Mouse (Mus musculus) ES-CJ7 (cell line): Measurements from ENCODE around the gene Vopp1.
"Not testable (repeated sequence)": the region's sequence is repeated elsewhere in the genome, so short reads cannot be mapped to it uniquely, and the experiment has no call there.

Experiments used
- DNase-seq: peaks from one replicate; pipeline ENCODE4 v3.0.0; 2011; ENCODE audit warnings: low read depth, low spot score

Vopp1 gene

DNA sequence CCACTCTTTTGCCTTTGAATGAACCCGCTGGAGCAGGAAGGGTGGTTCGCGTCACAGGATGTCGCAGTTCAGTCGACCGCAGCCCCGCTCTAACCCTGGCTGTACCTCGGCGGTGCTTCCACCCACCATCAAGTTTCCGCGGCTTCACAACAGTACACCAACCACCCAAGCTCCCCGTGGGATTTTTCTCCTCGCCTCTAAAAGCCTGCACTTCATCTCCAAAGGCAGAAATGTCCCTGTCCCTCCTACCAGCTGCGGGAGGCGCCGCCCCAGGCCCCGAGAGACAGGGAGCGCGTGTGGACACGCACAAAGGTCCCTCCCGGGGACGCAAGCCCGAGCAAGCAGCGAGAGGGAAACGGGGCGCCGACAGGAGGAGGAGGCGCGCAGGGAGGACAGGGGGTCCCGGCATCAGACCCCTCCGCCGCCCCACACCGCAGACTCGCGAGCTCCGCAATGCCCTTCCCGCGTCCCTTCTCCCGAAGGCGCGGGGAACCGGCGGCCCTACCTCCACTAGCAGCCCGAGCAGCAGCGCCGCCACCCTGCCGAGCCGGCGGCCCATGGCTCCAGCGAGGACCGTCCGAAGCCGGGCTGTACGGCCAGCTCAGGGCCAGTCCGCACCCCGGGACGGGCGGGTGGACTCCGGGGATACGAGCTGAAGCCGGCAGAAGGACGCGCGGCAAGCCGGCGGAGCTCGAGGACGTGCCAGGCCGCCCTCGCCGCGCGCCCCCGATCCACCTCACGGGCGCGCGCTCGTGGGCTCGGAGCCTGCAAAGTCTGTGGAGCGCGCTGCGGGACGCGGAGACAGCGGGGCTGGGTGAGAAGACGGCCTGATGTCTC lies at the start of gene Vopp1:
Gene Vopp1, minus strand, starts transcription at position 738 of the 837 bp plus-strand sequence.
- peak; percentile 41 for DNase-seq

DNA sequence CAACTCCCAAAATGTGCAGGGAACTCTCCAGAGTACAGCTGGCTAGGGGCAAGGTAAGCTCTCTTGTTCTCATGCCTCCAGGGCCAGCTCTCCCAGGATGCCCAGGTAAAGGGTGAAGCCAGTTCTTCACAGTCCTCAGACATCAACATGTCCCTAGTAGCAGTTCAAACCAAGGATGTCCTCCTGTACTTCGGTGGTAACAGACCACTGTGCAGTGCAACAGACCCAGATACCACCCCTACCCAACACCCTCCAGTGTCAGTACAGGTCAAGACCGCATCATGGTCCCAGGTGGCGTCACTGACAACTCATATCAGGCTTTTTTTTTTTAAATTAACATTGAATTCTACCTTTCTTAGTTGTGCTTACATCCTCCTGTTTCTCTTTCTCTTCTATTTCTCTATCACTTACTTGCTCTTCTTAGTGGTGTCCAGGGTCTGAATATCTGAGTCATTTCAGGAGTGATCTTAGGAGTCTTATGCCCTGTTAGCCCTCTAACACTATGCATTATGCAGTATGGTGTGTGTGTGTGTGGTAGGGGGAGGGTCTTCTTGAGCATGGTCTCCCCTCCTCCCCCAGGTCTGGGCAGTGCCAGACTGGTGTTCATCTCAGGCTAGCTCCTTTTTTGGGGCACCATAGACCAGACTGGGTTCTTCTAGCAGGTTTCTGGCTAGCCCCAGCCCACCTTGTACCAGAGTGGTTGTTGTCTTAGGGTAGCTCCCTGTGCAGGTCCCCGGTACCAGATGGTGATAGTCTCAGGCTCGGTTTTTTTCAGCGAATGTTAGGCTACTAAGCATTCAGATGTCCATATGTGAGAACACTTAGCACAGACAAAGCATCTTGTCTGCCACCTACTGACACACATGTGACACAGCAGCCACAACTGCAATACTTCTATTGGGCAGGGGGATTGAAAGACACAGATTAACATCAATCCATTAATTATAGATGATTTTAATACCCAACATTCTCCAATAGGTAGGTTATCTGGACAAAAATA lies 34.4 kb upstream of the Vopp1 start:
- peak; percentile 58 for DNase-seq

- not testable (repeated sequence) for DNase-seq
Measured at GRCm38 (mm10) chr6:57851177-57851576, 26.2 kb upstream of the Vopp1 start.

DNA sequence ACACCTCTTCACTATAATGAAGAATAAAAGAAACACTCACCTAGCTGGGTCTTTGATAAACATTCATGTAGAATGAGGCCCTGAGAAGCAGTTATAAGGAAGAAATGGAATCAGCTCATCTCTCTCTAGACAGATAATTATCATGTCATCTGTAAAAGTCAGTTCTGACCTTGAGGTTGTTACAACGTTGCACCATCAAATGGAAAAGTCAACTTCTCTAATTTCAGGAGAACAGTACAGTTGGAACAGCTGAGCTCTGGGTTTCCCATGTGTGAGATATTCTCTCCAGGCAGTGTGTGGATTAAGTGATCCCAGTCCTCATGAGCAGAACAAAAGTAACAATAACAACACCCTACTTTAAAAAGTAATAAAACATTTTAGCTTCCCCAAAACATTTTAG lies 25.3 kb upstream of the Vopp1 start, which contains the start of gene Vmn1r21:
Gene Vmn1r21, minus strand, starts transcription at position 58 of the 400 bp plus-strand sequence.
- no peak for DNase-seq

- DNase-seq, result no peak
Measured at GRCm38 (mm10) chr6:57839693-57840408, 14.9 kb upstream of the Vopp1 start.

DNA sequence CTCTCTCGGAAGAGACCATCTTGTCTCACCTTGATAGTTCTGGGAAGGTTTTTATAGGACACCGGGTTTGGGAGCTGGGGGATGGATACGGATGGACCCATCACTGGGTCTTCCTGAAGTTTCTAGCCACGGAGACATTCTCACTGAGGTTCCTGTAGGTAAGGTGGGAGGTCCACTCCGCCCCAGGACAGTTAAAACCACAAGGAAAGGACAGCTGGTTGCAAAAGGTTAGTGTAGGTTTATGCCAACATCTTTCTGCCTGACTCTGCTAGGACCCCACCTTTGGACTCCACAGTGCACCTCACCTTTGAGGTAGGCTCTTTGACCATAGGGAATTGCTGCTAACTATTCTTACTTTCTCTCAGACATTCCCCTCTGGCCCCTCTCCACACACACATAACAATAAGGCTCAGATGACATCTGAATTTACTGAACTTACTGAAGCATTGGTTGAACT lies 328 bp upstream of the Vopp1 start:
- DNase-seq, result no peak

DNA sequence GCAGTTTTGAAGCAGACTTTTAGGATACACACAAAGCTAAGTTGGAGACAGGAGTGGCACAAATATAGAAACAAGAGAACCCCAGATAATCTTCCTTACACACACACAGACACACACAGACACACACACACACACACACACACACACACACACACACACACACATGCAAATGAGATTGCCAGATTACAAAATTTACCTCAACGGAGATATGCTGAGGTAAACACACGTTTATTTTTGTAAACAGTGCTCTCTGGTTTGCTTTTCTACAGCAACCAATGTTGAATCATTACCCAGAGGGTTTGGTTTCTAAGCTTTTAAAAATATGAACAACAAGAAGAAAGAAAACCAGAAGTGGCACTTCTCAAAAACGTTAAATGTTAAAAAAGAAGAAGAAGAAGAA lies 1.5 kb downstream of the Vopp1 start:
- DNase-seq, result no peak

GRCm38 (mm10) chr6:57822648-57823410 lies 2.1 kb downstream of the Vopp1 start:
- no peak for DNase-seq

GRCm38 (mm10) chr6:57814436-57814940 lies 10.5 kb downstream of the Vopp1 start:
- no peak for DNase-seq

GRCm38 (mm10) chr6:57811748-57812730 lies 12.9 kb downstream of the Vopp1 start:
- no peak for DNase-seq

- no peak for DNase-seq
Measured at GRCm38 (mm10) chr6:57805218-57806069, 19.5 kb downstream of the Vopp1 start.

DNA sequence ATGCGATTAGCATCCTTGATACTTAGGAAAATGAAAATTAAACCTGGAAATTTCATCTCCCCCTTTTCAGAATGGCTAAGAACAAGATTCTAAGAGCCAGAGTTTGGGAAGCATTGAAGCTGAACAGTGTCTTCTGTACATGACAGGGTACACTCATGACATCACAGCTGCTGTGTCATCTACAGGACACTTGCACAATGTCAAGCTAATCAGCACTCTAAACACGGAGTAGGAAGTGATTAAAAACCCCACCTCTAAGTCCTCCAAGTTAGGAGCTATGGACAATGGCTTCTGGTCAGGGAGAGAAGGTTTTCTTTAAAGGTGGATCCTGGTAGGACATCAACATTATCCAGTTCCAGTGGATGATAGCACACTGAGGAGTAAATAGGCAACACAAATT lies 21.8 kb downstream of the Vopp1 start:
- no peak for DNase-seq

DNA sequence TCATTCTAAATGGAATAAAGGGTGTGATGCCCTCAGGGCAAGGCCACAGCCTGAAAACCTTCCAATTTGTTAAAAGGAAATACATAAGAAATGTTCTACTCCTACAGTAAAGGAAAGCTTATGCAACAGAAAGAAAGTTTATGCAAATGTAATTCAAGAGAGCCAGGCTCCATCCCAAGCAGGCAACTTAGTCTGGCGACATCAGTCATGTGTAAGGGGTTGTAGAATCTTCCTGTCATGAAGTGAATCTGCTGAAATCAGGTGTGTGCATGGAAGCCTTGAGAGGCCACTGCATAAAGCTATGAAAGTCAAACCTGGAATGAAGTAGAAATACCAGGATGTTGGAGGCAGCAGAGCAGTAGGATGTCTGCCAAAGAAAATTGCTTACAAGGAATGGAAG lies 26.0 kb downstream of the Vopp1 start:
- DNase-seq, result no peak

DNA sequence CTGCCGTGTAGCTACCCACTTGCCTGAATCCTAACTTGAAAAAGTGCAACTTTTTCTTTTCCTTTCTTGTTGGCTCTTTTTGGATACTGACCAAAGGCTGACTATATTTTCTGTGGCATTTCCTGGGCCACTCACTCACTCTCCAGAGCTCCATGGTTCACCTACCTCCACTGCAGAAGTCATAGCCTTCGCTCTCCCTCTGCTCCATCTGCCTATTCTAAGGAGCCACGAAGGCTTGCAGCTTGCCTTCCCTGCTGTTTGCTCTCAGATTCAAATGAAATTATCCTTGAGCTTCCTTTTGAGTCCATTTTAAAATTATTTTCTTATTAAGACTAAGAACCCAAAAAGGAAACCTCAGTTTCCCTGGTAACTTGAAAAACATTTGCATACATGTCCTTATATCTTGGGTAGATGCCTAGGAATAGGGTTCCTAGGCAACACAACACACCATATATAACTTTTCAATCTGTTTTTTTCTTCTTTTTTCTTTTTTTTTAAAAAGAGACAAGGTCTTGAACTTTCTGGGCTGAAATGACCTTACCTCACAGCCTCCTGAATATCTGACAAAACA lies 28.0 kb downstream of the Vopp1 start:
- DNase-seq, result no peak

GRCm38 (mm10) chr6:57795835-57796234 lies 29.1 kb downstream of the Vopp1 start:
- no peak for DNase-seq

DNA sequence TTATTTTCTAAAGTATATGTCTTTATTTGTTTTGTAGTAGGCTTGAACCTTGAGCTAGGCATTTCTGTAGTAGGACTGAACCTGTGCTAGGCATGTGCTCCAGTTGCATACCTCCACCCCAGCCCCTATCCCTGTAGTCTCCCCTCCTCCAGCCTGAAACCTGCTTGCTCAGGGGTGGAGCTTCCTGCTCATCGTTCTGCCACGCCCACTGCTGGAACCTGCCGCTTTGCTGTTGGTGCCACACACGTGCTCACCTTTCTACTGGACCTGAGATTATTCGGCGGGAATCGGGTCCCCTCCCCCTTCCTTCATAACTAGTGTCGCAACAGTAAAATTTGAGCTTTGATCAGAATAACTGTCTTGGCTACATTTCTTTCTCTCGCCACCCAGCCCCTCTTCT lies 32.1 kb downstream of the Vopp1 start:
- DNase-seq, result not testable (repeated sequence)

GRCm38 (mm10) chr6:57790542-57790941 lies 34.4 kb downstream of the Vopp1 start:
- no peak for DNase-seq

DNA sequence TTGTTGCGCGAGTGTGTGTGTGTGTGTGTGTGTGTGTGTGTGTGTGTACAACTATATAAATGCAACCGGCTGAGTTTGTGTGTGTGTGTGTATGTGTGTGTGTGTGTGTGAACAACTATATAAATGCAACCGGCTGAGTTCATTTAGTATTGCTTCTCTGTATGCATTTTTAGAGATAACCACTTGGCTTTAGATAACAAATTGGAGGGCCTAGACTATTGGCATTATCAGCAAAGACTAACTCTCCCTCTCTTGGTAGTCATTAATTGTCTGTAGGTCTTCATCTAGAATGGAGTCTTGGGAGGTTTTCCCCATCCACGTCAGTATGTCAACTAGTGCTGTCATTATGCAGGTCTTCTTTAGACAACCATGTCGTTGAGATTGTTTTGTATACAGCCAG lies 37.6 kb downstream of the Vopp1 start:
- no peak for DNase-seq
